Mouse (Mus musculus): ENCODE results near the gene Slc38a3.

DNA sequence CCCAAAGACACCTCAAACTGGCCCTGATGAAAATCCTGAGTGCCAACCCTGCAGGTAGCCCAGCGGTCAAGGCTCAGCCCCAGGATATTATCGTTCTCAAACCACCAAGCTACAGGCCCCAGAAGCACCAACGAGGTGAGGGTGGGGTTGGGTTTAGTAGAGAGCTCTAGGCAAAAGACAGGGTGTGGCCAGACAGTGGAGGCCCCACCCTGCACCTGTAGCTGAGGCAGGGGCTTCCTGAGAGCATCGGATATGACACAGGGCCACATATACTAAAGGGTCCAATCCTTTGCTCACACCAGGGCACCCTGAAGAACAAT, 40.0 kb downstream of the Slc38a3 start:
- TF ChIP-seq POLR2A (IDR thresholded peaks at IDR 0.05; ENCODE audit: control insufficient read depth in 1 of 2, insufficient read depth in 1 of 2, low read depth in 1 of 2, low read length in 2 of 2, poor library complexity in 1 of 2) (no peak), ZMIZ1 (IDR thresholded peaks at IDR 0.05; ENCODE audit: low read depth, low read length) (no peak), ZKSCAN1 (IDR thresholded peaks at IDR 0.05; ENCODE audit: low read depth, low read length) (no peak), MAX (IDR thresholded peaks at IDR 0.05; ENCODE audit: low read length) (no peak), POLR2AphosphoS2 (IDR thresholded peaks at IDR 0.05; ENCODE audit: low read length) (no peak), CTCF (IDR thresholded peaks at IDR 0.05 in 2 of 3, conservative IDR thresholded peaks at IDR 0.05 in 1 of 3; ENCODE audit: control insufficient read depth in 1 of 3, insufficient read depth in 1 of 3, low read depth in 2 of 3, low read length in 3 of 3, poor library complexity in 1 of 3, severe bottlenecking in 1 of 3) (no peak), NRF1 (IDR thresholded peaks at IDR 0.05; ENCODE audit: insufficient read depth, low read depth, low read length, poor library complexity, severe bottlenecking) (no peak), USF1 (IDR thresholded peaks at IDR 0.05; ENCODE audit: low read depth, low read length) (no peak)

All from MEL (cell line).